Mouse (Mus musculus) thymus, postnatal 10 days (tissue): ENCODE data around the gene Pyroxd1.
A peak's percentile ranks its signal among the peaks of the same experiment; 100 is the strongest.
"Not testable (repeated sequence)": the region's sequence is repeated elsewhere in the genome, so short reads cannot be mapped to it uniquely, and the experiment has no call there.

Experiments
- DNase-seq, 2 experiments: peaks; one replicate each; pipeline ENCODE4 v3.0.0; 2021; ENCODE audit warnings: low spot score in 2 of 2

The Pyroxd1 gene

DNA sequence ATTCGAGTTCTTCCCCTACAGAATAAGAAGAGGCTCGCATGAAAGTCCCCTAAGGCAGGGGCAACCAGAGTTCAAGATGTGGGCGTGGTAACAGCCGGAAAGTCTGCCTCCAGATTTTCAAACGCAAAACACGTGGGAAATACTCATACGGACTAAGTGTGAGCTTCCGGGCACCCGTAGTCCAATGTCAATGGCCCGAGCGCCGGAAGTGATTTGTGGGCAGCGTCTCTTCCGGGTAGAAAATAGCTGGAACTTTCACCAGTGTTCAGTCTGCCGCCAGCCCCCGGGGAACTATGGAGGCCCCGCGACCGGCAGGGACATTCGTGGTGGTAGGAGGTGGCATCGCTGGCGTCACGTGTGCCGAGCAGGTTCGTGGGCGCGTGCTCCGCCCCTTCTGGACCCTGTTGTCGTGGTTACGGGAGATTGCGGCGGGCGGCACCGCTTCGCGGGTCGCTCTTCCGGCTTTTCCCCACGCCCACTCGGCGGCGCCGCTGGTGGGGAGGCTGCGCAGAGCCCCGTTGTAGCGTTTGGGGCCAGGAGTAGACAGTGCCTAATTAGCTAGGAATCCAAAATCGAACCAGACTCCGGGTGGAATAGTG is at the start of gene Pyroxd1:
Pyroxd1 (plus strand) TSS at position 215 of the 599 bp plus-strand sequence.
- DNase-seq: peak; percentile 84

DNA sequence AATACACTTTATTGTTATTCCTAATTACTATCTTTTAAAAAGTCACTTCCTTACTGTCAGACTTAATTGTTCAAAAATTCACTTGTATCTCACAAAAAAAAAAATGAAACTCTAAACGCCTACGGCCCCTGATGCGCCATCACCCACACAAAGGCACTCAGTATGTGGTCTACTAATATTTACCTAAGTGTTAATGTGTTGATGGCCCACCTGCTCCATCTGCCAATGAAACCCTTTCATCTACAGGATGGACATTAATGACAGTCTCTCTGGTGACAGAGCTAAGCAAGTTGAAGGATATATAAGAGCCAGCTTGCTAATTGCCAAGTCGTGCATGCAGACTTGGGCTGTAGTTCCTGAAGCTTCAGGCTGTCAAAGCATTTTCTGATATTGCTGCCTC is 47.4 kb upstream of the Pyroxd1 start, which contains the start of gene Iapp:
Iapp (plus strand) TSS at position 326 of the 400 bp plus-strand sequence.
- no peak for DNase-seq

DNA sequence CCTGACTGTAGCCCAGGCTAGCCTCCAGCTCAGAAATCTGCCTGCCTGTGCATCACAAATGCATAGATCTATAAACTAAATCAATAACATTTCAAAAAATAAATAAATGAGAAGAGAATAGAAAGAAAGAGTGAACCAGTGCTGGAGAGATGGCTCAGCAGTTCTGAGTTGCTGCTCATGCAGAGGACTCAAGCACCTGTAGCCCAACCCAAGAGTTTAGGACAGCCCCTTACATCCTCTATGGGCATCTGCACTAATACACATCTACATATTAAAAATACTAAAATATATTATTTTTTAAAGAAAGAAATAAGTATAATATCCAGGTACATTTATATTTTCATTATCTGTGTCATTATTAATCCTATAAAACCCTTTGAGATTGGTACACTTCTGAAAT is 40.4 kb upstream of the Pyroxd1 start:
- no peak for DNase-seq

DNA sequence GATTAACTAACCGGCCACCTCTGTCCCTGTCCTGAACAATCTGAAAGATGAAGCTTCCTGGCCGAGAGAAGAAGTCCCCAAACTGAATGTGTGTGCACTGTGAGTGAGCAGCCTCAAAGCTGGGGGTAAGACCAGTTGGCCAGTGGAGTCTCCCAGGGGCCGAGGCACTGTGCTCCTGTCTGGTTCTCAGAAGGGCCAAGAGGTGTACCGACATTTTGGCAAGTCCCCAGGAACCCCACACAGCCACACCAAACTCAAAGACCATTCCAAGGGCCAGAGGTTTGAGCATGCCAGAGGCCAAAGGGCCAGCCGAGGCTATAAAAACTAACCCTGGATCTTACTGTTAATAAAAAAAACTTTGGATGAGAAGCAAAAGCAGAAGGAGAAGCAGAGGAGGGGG is 31.2 kb upstream of the Pyroxd1 start:
- DNase-seq: no peak

DNA sequence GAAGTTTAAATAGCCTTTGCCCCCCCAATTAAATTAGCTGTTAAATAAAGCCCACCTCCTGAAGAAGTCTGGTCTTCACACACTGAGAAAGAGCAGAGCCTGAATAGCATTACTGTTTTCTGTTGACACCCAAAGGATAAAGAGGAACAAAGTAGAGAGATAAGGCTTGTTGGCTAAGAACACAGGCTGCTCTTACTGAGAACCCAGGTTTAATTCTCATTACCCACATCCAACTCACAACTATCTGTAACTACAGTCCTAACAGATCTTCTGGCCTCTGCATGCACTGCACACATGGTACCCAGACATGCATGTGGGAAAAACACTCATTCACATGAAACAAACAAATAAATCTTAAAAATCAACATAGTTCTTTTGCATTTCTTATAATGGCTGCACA is 28.3 kb upstream of the Pyroxd1 start:
- DNase-seq: no peak

DNA sequence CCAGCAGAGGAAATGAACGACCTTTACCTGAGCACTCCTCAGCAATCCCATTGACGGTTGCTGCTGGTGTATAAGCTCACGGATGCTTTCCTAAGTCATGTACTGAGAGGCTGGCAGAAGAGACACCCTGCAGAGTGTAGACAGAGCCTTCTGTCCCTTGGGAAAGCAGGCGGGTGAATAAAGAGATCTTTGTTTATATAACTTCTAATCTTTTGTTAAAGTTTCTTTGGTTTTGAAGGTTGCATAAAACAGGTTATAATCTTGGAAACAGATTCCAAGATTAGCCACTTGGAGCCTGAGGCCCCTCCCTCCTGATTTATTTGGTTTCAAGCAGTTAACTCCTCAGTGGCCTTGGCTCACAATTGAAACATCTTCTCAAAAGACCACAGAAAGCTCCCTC is 22.6 kb upstream of the Pyroxd1 start, which contains the start of gene Slco1a5:
Slco1a5 (minus strand) TSS at position 101 of the 400 bp plus-strand sequence.
- no peak for DNase-seq

DNA sequence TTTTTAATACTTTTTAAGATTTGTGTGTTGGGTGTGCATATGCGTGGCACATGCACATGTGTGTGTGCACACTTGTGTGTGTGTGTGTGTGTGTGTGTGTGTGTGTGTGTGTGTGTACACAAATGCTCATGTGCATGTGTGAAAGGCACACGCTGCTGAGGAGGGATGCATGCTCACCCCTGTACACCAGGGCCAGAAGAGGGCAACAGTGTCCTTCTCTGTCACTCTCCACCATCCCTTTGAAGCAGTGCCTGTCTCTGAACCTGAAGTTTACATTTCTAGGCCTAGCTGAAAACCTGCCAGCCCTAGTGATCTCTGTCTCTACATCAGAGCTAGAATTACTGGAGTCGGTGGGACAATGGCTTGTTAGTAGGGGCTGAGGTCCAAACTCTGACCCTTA is 18.9 kb upstream of the Pyroxd1 start:
- no peak for DNase-seq

DNA sequence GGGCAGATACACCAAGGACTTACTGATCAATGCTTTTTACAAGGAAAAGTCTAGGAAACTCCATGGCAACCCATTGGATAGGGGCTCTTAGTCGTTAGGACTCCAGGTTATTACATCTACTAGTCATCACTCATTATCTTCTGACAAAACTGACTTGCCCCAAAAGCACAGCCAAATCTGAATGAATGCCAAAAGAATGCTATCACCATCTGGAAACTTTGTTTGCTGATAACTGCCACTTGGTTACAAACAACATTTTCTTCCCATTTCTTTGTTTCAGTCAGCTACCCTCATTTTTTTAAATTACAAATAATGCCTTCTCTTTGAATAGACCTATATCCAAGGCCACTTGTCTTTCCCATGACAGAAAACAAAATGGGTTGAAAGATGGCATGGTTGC is 16.3 kb upstream of the Pyroxd1 start:
- no peak for DNase-seq

DNA sequence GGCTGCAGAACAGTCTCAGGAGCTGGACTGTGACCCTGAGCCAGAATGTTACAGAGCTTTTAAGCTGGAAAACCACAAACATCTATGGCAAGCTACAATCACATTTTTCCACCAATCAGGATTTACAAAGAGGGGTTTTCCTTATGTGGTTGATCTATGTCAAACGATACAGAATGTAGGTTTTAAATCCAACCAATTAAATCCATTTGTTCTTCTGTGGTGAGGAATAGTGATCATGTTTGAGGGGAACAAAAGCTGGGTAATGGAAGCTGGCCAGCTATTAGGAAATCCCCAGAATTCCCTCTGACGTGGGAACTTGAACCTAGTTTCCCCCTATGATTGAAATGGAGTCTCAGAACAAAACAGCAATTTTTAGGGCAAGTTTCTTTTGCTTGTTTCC is 6.5 kb upstream of the Pyroxd1 start:
- DNase-seq: no peak

DNA sequence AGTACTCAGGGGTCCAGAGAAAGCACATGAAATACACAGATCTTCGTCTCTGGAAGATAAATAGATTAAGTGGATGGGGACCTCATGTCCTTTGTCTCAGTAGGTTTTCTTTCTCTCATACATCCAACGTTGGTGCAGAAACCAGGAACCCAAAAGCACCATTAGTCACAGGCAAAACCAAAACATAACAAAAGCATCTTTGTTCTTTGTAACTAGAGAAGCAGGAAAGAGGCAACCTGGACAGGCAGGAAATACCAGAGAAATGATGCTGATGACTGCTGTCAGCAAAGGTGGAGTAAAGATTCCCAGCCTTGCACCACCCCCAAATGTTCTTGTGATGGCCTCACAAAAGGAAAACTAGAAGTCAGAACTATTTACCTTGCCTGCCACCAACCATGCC is 5.9 kb upstream of the Pyroxd1 start:
- no peak for DNase-seq

DNA sequence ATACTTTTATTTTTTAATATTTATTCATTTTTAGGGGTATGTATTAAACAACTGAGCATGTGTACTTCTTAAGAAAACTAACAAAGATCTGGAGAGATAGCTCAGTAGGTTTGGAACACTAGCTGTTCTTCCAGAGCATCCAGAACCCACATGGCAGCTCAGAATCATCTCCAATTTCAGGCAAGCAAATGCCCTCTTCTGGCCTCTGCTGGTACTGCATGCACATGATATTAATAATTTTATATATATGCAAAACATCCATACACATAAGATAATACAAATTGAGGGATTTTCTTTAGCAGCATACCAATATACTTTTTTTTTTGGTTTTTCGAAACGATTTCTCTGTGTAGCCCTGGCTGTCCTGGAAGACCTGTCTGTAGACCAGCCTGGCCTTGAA is 1.9 kb upstream of the Pyroxd1 start:
- peak; percentile 14 to 57 for DNase-seq

DNA sequence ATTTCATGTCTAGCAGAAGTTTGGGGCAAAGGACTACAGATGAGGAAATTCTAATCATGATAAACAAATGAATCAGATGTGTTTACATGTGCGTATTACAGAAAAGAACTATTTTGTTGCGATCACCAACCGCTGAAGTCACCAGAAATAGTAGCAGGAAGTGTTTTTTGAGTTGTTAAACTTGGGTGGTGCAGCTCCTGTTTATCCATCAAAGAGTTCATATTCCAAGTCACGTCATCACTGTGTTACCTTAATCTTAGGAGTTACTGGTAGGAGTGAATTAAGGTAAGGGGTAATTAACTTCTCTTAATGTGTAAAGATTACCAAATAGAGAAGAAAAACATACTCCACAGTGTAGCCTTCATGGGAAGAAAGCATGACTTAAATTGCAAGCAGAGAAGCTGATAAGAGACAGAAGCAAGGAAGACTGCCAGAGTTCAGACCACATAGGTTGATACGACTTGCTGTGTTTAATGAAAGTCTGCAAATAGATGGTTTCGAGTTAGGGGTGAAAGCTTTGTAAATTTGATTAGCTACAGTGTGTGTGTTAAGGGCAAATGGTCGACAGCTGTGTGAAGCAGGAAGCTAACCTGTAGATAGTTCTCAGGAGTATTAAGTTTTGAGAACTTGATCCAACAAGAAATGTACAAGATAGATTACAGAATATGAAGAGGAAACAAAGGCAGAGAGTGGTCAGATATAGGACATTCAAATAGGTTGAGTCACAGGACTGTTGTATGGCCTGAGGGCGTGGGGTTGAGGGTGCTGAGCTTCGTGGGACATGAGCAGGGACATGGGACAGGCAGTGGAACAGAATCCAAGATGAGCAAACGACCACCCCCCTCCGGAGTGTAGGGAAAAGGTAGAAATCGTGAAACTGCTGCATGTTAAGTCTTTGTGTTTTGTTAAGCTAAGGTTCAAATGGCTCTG is 992 bp downstream of the Pyroxd1 start:
- no peak for DNase-seq

DNA sequence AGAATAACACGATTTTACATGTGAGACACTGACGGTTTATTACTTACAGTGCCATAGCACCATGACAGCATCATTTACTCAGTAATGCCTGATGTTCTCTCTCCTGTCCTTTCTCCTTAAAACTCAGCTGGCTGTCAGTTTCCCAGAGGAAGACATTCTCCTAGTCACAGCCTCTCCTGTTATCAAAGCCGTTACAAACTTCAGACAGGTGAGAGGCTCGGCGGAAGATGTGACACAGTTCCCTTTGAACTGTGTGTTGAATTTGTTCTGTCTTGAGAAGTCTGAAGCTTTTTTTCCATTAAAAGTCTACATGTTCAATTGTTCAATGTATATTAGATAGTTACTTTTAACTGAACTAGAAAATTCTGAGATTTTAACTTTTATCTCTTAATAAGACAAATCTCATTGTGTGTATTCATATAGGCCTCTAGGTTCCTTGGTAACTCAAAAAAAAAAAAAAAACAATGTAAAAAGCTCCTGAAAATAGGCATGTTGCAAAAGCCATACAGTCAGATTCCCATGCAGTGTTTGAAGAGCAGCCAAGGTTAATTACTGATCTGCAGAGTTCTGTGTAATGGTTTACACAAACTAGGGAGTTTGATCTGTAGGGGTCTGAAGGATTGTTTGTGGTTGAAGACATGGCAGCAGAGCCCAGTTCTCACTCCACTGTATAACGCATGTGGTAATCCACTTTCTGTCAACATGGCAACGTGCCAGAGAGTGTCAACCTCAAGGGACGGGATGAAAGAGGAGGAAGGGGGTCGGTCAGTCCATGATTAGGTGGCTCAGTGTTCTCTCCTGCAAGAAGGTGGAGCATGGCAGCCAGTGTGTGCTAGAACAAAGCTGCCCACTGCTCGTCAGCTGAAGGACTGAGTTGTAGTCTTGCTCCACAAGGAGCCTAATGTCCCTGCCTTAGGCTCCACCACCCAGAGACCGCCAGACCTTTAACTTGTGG is 2.3 kb downstream of the Pyroxd1 start:
- no peak for DNase-seq

DNA sequence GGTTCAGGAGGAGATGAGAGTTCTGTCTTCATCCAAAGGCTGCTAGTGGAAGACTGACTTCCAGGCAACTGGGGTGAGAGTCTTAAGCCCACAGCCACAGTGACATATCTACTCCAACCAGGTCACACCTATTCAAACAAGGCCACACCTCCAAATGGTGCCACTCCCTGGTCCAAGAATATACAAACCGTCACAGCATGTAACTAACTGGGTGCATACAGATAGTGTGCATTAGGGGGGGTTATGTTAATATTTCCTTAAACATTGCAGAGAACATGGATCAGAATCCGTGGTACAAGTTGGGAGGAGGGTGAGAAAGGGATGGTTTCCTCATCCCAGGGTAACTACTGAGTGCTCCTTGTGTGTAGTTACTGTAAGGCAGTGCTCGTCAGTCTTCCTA is 6.6 kb downstream of the Pyroxd1 start:
- not testable (repeated sequence) for DNase-seq

DNA sequence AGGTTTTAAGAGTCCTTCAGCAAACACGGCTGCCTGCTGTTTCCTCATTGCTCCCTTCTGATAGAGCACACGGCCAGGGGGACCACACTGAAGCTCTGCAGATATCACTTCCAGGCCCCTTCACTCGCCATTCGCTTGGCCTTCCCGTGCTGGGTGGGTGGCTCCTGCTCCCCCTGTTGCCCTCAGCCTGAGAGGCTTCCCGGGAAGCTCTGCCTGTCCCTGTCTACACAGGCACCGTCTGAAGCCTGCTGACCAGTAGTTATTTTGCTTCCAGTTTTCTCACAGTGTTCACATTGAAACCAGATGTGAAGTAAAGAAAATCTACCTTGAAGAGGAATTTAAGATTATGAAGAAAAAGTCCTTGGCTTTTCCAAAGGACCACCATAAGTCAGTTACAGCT is 11.7 kb downstream of the Pyroxd1 start:
- DNase-seq: no peak

DNA sequence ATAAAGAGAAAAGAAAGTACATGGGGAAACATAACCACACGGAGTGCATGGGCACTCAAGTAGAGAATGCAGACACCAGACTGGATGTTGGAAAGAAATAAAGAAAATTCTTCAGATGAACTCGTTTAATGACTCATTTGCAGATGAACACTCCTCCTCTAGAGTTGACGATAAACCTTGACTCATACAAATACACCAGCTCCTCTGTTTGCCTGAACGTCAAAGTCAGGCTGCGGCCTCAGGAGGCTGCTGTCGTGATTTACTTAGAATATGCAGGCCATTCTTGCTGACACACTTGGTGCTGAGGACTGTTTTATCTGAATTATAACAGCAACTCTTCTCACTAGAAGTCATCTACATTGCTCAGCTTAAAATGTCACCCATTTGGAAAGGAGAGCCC is 16.6 kb downstream of the Pyroxd1 start:
- DNase-seq: no peak

DNA sequence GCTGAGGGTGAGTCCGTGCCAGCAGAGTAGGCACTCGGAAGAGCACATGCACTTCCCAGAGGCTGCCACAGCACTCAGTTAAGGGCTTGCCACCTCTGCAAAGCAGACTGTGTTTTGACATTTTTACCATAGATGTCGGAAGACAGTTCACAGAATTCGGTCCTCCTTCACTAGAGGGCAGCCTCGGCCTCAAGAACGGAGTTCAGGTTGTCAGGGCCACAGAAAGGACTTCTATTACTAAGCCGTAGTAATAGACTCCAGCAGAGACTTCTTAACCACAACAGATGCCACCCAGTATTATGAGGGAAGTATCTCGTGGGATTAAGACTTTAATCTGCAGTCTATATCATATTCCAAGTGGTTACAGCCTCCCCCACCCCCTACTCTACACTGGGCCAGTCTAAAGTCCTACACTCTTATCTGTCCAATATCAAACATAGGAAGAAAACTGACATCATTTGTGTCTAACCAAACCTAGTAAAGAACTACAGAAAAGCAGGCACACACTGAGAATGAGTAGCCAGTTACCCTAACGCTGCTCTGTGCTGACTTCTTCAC is 17.6 kb downstream of the Pyroxd1 start:
- no peak for DNase-seq

DNA sequence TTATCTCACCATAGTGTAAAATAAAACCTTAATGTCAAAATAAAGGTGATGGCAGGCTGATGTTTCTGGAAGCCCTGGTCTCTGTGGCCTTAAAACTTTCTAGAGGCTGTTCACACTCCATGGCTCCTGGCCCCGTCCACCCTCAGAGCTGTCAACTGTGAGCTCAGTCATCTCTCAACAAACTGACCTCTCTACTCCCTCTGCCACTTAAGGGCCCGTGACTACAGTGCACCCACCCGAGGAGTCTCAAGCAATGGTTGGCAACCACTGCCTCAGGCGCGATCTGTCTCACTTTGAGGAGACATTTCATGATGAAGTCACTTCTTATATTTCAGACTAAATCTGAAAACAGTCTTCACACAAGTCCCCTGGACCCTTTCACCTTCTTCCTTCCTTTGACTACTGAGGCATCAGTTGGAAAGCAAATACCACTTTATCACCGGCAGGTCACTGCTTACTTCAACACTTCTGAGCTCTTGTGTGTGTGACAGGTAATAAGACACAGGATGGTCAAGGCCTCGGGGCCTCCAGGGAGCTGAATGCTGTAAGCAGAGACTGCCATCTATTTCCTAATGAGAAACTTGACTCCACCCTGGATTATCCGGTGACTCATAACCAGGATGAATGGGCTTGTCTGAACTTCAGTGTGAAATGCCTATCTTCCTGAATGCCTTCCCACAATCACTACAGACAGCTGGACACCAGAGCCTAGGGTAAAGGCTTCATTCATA is 20.5 kb downstream of the Pyroxd1 start:
- DNase-seq: no peak

DNA sequence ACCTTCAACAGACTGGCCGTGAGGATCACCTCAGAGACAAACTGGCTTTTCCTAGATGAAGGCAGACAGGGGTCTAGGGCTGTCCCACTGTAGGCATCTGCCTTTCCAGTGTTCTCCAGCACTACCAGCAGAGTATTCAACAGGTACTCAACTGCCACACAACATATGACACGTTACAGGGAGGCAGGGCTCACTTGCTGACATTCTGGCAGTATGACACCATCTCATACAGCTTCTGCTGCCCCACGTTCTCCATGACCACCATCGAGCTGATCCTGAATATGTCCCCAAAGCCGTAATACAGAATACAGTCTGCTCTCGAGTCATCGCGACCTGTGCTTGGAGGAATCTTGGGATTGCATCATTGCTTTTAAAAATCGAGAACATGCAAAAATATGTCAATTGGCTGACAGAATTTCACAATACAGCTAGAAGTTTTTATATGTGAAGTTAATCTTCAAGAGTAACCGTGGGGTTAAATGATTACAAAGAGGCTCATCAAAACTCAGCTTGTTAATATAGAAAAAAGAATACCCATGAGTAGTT is 21.1 kb downstream of the Pyroxd1 start:
- DNase-seq: no peak

DNA sequence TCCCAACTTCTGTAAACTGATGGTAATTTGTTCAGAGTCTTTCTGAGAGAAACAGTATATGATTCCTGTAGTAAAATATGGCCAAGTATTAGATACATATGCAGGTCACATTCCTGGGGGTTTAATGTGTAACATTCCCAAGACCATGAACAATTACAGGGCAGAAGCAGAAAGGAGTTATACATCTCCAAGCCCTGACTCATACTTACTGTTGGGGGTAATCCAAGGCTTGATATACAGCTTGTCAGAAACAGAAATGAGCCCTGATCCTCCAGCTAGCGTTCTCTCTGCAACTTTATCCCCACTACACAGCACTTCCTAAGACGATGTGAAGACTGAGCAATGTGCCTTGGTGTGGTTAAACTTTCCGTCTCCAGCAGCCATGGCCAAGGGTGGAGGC is 22.1 kb downstream of the Pyroxd1 start:
- DNase-seq: no peak

DNA sequence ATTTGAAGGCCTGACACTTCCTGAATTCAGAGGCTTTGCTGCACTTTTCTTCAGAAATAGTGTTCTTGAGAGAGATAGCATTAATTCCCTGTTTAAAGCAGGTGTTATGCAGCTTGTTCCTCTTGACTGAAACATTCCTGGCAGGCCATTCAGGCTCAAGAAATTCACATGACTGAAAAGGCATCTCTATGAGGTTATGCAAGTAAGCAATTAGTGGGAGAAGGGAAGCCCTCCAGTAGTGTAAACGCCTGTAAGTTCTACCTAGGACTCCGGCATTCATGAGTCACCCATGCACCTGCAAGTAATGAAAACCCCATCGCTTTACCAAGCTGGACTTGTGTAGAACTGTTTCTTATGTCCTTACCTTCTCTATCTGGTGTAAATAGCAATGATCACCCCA is 24.1 kb downstream of the Pyroxd1 start:
- no peak for DNase-seq
